Mouse (Mus musculus) right cerebral cortex, postnatal 10 days (tissue): ENCODE data around the gene Cul7.

ENCODE experiments used
- DNase-seq, 2 experiments: peaks; one replicate each; pipeline ENCODE4 v3.0.0; 2021; ENCODE audit warnings: low spot score in 2 of 2

Cul7 gene

DNA sequence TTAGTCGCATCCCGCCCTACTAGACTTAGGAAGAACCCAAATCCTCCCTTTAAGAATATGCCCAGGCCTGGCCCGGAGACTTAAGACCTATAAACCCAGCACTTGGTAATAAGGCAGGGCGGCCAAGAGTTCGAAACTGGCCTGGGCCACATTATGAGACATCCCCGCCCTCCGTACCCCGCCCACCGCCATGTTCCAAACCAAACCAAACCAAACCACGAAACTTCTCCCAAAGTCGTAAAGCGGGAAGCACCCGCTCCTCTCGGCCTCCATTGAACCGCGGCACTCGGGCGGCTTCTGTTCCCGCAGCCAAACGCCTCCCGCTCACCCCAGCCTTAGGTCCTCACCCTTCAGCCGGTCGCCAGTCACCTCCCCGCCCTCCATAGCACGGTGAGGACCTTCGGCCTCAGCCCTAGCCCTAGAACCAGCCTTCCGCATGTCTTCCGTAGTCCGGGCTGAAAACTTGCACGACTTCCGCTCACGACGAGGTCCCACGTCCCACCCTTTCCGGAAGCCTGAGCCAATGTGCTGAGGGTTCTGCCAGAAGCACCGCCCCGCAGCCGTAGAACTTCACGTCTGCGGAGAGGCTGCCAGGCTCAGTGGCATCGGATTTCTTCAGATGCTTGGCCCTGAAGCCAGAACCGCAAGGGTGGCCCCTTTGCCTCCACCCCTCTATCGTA, 23.9 kb downstream of the Cul7 start, which contains the start of gene Rrp36:
Rrp36 (minus strand) TSS at position 503 of the 680 bp plus-strand sequence.
- peak; percentile 94 to 95 for DNase-seq

DNA sequence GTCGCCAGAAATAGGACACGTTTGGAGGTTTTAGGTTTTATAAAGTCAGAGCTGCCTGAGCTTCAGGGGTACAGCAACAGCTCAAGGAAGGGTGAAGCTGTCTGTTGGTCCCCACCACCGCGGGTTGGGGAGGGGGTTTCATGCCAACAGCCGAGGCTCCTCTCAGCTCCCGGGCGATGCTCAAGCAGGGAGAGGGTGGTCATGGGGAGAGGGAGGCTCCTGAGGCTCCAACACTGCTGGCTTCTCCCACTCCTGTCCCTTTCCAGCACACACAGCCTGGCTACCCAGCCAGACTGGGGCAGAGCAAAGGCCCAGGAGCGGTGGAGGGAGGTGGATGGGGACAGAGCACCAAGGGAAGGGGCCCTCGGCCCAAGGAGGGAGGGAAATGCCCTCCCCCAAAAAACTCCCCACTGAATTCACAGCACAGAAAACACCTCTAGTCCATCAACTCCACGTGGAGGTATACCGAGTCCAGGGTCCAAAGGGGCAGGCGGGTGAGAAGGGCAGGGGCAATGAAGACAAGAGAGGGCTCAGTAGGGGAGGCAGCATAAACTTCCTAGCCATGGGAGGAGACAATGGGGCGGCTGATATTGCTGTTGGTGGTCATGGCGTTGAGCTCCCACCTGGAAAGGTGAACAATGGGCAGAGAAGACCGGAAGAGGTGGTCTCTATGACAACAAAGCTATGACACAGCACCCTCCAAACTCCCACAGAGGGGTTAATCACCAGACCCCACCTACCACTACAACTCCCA, 24.6 kb downstream of the Cul7 start:
- no peak for DNase-seq

DNA sequence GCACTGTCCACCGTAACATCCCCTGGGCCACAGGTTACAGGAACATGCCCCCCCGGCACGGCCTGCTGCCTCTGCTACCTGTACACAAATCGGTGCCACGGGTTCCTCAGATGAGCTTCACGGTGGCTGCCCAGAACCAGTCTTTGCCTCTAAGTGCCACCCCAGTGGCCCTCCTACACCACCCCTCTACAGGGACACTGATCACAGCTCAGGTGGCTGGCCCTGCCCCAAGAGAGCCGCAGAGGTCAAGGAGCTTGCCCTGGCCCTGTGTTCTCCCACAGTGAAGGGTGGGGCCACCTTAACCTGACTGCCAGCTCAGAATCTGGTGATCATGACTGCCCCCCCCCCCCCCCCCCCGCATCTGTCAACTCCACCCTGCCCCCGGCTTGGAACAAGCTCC, 28.3 kb downstream of the Cul7 start, which contains the start of gene Mea1:
Mea1 (plus strand) TSS at position 378 of the 400 bp plus-strand sequence.
- DNase-seq: no peak

DNA sequence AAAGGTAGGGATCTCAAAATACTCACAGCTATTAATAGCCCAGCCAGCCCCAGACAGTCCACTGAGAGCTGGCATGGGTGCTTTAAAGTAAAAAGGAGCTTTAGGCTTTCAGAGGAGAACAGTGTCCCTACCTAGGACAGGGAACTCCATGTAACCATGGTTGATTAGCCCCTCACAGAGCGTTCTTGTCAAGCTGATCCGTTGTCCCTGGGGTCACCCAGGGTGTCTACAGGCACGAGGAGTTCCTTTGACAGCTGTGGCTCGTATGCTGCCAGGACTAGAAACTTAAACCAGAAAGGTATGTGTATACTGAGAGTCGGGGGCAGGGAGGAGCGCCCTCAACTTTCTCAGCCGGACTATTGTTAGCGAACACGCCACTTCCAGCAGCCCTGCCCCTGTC, 28.8 kb downstream of the Cul7 start:
- no peak for DNase-seq

DNA sequence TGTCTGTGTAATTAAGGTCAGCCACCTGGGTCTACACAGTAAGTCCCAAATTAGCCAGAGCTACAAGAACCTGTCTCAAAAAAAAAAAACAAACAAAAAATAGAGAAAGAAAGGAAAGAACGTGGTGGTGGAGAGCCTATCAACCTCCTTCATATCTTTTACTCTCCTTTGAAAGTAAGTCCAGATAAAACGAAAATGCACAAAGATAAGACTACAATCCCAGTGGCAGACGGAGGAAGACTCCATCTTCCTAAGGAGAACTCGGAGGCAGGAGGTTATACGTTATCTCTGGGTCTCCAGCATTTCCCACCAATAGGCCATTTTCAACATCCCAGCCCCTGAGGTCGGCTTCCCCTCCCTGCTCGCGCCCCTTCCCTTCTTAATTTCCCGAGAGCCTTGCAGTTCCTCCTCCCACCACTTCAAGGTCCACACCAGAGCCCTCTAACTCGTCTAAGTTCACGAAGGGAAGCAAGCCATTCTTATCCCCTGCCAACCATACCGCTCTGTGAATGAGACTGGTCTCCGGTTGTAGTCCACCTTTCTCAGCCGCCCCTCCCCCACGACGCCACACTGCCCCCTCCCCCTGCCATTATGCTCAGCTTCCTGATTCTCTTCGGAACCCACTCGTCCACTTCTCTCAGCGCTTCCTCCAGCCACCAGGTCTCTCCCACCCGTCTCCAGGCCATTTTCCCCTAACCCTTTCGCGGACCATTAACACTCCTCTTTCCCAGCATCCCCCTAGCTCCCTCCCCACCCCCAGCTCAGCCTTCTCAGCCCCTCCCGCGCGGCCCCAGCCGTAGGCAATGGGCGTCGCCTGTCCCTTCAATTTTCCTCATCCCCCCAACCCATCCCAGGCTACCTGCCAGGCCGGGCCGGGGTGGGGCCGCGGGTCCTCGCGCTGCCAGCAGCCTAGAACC, 30.0 kb downstream of the Cul7 start:
- DNase-seq: peak in 1 of 2 experiments; percentile 71

DNA sequence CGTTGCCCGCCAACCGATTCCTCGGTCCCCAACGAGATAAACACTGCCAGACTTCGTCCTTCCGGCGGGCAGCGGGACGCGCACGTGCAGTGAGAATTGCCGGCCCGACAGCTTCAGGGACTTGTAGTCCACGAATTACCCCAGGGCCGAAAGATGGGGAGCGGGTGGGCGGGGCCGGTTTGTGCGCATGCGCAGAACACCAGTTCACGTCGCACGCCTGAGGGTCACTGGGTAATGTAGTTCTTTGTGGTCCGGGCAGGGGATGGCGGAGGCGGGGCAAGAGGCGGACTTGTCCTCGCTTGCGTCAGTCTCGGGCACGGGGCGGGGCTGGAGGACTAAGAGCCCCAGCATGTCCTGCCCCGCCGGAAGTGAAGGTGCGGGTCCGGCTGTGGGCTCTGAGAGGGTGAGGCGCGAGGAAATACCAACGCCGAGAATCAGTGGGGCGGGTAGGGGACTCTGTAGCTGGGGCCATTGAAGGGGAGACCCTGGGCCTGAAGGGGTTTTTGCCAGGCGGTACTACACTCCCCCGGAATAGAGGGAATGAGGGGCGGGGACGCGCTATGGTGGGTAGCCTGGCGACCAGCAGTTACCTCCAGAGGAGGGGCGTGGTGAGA, 30.7 kb downstream of the Cul7 start, which contains the start of gene Klhdc3:
Klhdc3 (minus strand) TSS at position 155 of the 614 bp plus-strand sequence.
- peak; percentile 98 to 99 for DNase-seq

DNA sequence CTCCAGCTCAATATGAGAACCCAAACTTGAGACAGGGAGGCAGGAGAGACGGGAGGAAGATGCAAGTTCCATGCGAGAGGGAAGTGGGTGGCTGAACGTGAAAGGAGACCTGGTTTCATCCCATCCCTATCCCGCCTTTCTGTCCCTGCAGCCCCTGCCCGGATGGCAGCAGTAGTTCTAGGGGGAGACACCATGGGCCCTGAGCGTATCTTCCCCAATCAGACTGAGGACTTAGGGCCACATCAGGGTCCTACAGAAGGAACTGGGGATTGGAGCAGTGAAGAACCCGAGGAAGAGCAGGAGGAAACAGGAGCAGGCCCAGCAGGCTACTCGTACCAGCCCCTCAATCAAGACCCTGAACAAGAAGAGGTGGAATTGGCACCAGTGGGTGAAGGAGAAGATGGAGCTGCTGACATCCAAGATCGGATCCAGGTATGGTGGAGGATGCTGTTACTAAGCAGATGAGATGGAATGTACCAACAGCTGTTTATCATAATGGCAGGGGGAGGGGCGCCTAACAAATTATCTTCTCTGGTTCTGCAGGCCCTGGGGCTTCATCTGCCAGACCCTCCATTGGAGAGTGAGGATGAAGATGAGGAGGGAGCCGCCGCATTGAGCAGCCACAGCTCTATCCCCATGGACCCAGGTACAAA, 31.5 kb downstream of the Cul7 start:
- peak in 1 of 2 experiments; percentile 36 for DNase-seq

DNA sequence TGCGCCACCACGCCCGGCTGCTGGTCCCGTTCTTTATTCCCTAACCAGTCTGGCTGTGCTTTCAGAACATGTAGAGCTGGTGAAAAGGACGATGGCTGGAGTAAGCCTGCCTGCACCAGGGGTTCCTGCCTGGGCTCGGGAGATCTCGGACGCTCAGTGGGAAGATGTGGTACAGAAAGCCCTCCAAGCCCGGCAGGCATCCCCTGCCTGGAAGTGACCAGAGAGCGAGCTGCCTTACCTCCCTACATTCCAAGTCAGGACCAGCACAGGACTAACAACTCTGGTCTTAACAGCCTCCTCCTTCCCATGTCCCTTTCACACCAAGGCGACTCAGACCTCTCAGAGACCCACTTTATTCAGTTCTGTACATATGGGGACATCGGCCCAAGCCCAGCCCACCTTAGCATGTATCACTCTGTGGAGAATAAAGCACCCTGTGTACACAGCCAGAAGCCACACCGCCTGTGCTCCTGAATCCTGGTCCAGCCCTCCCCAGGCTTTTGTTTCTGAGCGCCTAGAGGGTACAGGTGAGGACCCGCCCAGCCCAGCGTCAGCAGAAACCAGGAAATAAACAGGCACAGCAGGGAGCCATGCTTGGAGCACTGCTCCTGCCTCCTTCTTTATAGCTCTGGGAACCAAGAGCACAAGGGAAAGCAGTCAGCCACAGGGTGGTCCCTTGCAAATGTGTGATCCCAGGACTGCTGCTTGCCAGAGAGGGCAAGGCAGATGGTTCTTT, 32.7 kb downstream of the Cul7 start:
- DNase-seq: peak in 1 of 2 experiments; percentile 32

DNA sequence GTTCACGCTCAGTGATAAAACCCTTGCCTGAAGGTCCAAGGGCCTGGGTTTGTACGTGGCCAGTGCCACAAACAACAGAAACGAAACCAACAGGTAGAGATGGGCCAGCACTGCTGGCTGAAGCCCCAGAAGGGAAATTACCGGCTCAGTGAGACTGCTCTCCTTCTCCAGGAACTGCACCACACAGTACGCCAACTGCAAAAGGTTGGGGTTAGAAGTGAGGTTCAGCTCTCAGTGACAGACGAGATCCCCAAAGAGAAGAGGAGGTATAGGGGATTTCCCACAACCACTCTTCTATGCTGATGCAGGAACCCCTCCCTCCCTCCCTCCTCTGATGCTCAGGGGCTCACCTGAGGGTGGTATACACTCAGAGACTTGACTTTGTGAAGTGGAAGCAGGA, 35.8 kb downstream of the Cul7 start:
- no peak for DNase-seq

DNA sequence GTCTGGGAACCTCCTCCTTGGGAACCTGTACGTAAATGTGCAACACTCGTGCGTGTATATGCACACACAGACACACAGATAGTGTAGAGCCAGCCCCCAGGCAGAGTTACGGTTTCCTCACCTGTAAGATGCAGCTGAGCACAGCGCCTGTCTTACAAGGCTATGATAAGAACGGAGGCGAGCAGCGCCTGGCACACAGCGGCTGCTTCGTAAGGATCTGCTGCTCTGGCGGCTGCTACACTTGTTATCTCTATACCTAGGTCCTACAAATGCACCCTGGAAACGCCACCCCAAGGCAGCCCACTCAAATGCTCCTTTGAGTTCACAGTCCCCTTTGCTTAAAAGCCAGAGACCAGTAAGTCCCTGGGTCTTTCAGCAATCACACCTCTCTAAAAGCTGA, 40.5 kb downstream of the Cul7 start:
- DNase-seq: no peak

DNA sequence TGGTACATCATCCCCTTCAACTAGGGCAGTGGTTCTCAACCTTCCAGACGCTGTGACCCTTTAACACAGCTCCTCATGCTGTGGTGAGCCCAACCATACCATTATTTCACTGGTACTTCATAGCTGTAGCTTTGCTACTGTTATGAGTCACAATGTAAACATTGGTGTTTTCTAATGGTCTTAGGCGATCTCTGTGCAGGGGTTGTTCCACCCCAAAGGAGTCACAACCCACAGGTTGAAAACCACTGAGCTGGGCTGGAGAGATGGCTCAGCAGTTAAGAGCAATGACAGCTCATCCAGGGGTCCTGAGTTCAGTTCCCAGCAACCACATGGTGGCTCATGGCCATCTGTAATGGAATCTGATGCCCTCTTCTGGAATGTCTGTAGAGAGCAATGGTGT, 41.3 kb downstream of the Cul7 start:
- no peak for DNase-seq

DNA sequence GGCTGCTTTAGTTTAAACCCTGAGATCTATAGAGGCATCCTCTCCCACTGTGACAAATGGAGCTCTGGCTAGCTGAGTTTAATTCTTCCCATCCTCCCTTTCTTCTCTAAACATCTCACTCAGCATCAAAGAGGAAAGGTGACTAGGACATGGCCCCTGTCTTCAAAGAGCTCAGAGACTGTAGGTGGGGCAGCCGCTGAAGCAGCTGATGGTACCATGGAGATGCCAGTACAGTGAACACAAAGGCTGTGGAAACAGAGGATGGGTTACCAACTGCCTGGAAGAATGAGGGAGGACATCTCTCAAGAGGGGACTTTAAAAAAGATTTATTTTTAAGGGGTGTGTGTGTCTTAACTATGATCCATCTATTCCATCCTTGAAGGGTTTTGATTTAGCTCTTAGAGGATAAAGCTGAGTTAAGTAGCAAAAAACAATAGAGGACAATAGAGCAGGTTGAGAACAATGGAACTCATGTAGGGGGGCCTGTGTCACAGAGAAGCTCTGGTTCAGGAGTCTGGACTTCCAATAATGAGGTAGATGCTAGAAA, 44.5 kb downstream of the Cul7 start:
- DNase-seq: no peak

DNA sequence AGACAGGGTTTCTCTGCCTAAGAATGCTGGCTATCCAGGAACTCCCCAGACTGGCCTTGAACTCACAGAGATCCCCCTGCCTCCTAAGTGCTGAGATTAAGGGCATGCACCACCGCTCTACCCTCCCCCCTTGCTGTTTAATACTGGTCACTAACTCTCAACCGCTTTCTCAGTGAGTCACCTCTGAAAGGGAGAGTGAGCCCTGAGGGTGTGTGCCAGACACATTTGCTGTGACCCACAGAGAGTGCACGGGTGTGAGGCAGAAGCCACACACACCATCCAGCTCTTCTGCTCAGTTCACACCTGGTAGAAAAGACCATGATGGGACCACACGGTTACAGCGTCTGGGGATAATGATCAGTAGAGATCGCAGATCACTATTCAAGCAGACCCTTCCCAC, 48.4 kb downstream of the Cul7 start:
- DNase-seq: no peak

DNA sequence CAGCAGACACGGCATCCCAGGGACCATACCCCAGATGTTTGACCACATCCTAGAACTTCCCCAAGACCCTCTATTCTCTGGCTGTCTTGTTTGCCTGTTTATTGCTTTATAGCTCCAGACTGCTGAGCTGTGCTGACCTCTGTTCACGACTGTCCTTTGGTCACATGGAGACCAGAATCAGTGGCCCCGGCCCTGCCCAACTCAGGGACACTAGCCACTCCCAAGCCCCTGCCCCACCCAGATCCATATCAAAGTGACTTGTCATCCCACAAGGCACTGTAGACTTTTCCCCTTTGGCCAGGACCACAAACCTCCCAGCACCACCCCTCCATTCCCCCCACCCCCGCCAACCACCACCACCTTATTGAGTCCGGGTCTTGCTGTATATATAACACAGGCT, 49.1 kb downstream of the Cul7 start:
- no peak for DNase-seq

DNA sequence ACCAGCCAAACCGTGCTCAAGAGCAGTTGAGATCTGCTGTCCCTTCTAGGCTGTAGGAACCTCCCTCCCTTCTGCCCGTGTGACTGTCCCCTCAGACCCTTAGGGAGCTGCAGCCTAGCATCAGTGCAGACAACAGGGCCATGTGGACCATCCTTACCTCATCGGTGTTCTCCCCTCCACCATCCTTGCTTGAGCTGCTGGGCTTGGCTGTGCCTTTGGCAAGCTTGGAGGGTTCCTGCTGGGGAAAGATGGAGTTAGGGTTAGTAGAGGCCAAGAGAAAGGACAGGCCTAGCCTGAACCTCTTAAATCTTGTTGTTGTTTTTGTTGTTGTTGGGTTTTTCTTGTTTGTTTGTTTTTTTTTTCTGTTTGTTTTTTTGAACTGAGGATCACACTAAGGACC, 49.8 kb downstream of the Cul7 start:
- no peak for DNase-seq

DNA sequence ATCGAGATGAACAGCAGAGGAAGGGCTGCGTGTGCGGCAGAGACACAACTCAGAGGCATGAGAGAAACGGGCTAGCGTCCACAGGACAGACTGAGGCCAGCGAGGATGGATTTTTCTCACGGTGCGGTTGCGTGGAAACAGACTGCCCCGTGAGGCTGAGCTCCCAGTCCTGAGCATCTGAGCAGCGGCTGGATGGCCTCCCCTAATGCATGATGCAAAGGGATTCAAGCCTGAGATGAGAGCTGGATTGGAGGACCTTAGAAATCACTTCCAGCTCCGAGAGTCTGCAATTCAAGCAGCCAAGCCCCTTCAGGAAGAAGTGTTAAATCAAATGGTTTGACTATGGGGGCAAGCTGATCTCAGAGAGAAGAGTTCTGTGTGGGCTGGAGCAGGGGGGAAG, 51.4 kb downstream of the Cul7 start:
- no peak for DNase-seq

DNA sequence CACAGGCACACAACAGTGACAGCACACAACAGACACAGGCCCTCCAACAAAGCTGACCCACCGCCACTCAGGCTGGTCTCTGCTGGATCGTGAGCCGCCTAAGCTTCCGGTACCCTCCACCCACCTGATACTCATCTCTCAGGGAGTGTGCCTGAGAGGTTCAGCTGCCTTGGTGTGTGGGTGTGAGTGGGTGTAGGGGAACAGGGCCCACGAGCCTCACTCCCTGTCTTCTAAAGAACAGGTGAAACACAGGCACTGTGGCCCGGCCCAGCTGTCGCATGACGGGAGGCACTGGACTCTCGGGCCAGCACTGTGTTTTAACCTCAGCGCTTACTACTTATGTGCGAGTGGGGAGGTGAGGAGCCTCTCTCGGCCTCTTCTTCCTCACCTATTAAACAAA, 52.0 kb downstream of the Cul7 start:
- no peak for DNase-seq

DNA sequence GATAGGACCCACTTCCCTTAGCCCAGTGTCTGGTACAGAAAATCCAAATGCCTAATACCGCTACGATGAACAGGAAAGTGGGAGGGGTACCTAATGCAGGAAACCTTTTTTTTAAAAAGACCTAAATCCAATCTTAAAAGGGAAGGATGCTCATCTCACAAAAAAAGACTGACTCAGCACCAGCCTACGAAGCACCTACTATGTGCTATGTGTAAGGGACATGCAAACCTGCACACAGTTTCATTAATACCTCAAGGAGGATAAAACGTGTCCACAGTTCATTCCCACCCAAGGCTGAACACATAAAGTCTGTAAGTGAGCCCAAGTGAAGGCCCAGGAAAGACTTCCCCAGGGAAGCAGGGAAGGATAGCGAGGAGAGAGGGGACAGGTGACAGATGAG, 52.4 kb downstream of the Cul7 start:
- no peak for DNase-seq

DNA sequence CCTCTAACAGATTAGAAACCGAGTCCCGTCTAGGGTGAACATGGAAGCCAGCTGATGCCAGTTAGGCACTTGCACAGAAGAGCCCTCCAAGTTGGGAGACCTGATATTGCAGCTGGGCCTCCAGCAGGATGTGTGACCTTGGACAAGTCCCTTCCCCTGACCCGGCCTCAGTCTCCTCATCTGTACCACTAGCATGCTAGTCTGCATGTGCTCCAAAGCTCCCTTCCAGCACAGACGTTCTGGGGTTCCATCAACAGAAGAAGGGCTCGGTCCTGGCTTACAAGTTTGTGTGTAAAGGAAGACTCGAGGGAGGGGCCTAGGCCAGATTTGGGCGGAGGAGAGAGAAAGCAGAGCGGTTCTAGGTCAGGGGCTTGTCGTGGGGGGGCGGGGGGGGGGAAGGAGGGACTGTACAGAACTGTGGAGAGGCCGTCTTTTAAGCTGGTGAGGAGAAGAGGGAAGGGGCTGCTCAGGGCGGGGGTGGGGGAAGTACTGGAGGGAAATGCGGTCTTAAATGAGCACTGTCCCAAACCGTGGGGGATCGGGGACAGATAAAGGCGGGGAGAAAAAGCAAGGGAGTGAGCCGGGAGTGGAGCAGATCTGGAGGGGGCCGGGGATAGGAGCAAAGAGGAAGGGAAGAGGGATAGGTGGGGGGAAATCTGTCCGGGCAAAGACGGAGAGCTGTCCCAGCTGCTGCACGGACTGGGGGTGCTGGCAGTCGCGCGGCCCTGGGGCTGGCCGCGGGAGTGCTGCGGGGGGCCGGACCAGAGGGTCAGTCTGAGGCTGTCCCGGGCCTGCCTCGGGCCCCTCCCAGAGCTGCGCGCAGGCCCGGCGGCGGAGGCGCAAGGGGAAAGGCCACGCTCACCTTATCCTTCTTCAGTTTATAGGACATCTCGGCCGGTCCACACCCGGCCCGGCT, 54.1 kb downstream of the Cul7 start:
- peak in 1 of 2 experiments; percentile 42 for DNase-seq
